Mouse (Mus musculus) myocyte (in vitro differentiated cells): Measurements from ENCODE around the gene Slc30a9. TPM values are rescaled to one million over a fixed set of nuclear protein-coding genes. Genes with fewer than 3 reads are reported as not detected.

Experiments used
- H3K27me3 ChIP-seq: one replicate; pipeline ENCODE4 v1.6.1; 2011; ENCODE audit not compliant: control insufficient read depth, insufficient read depth, insufficient read length
- H3K36me3 ChIP-seq: one replicate; pipeline ENCODE4 v1.6.1; 2011; ENCODE audit not compliant: control insufficient read depth, insufficient read depth
- H3K4me2 ChIP-seq: one replicate; pipeline ENCODE4 v1.6.1; 2011; ENCODE audit warnings: low read depth, control low read depth
- H3K4me3 ChIP-seq: one replicate; pipeline ENCODE4 v1.5.1; 2011; ENCODE audit warnings: mild to moderate bottlenecking, control low read depth, moderate library complexity
- H3K79me2 ChIP-seq: one replicate; pipeline ENCODE4 v1.6.1; 2011; ENCODE audit not compliant: control insufficient read depth, insufficient read depth
- H3ac ChIP-seq: one replicate; pipeline ENCODE4 v1.6.1; 2011; ENCODE audit not compliant: control insufficient read depth, insufficient read length
- CEBPB ChIP-seq: IDR thresholded peaks from 2 replicates; pipeline ENCODE4 v1.6.1; 2011; ENCODE audit warnings: mild to moderate bottlenecking, moderate library complexity; ENCODE audit not compliant: poor library complexity, insufficient read depth, severe bottlenecking
- E2F4 ChIP-seq: IDR thresholded peaks from one replicate; pipeline ENCODE4 v1.6.1; 2011; ENCODE audit warnings: mild to moderate bottlenecking, control low read depth, moderate library complexity; ENCODE audit not compliant: insufficient read depth
- MAX ChIP-seq: IDR thresholded peaks from one replicate; pipeline ENCODE4 v1.6.1; 2011; ENCODE audit warnings: low read depth, mild to moderate bottlenecking, control low read depth
- MYOD1 ChIP-seq, 3 experiments: IDR thresholded peaks; one replicate each; pipeline ENCODE4 v1.6.1; 2011; ENCODE audit warnings: control low read depth in 2 of 3, low read depth in 2 of 3, mild to moderate bottlenecking in 2 of 3, moderate library complexity in 1 of 3; ENCODE audit not compliant: insufficient read length in 2 of 3, control insufficient read depth in 1 of 3
- MYOG ChIP-seq, 3 experiments: IDR thresholded peaks; one replicate each; pipeline ENCODE4 v1.6.1; 2011; ENCODE audit warnings: control low read depth in 2 of 3, low read depth in 2 of 3, mild to moderate bottlenecking in 2 of 3; ENCODE audit not compliant: insufficient read length in 2 of 3, control insufficient read depth in 1 of 3, insufficient read depth in 1 of 3
- POLR2A ChIP-seq: IDR thresholded peaks from one replicate; pipeline ENCODE4 v1.6.1; 2011; ENCODE audit warnings: low read depth, mild to moderate bottlenecking, control low read depth, moderate library complexity; ENCODE audit not compliant: insufficient read length
- POLR2AphosphoS2 ChIP-seq: IDR thresholded peaks from one replicate; pipeline ENCODE4 v1.6.1; 2011; ENCODE audit warnings: low read depth, control low read depth; ENCODE audit not compliant: insufficient read length
- REST ChIP-seq: IDR thresholded peaks from one replicate; pipeline ENCODE4 v1.6.1; 2011; ENCODE audit warnings: mild to moderate bottlenecking, control low read depth, moderate library complexity; ENCODE audit not compliant: insufficient read depth, insufficient read length
- SRF ChIP-seq: IDR thresholded peaks from one replicate; pipeline ENCODE4 v1.6.1; 2011; ENCODE audit warnings: low read depth; ENCODE audit not compliant: control insufficient read depth, insufficient read length
- TCF12 ChIP-seq: IDR thresholded peaks from one replicate; pipeline ENCODE4 v1.6.1; 2011; ENCODE audit warnings: mild to moderate bottlenecking, control low read depth; ENCODE audit not compliant: poor library complexity, insufficient read depth, severe bottlenecking
- TCF3 ChIP-seq: IDR thresholded peaks from one replicate; pipeline ENCODE4 v1.6.1; 2011; ENCODE audit warnings: low read depth, control low read depth; ENCODE audit not compliant: insufficient read length
- USF1 ChIP-seq: IDR thresholded peaks from one replicate; pipeline ENCODE4 v1.6.1; 2011; ENCODE audit warnings: low read depth, mild to moderate bottlenecking, control low read depth, moderate library complexity
- polyA plus RNA-seq: library from polyadenylated mRNA; unstranded; fragments of >200 nt; fragmentation: generic; extraction: Trizol; gene quantifications from one replicate; pipeline ENCODE4 v1.2.1, GENCODE M21; 2012; ENCODE audit warnings: missing spikeins

The Slc30a9 gene
- polyA plus RNA-seq, 1 experiment, result 22.7 TPM

DNA sequence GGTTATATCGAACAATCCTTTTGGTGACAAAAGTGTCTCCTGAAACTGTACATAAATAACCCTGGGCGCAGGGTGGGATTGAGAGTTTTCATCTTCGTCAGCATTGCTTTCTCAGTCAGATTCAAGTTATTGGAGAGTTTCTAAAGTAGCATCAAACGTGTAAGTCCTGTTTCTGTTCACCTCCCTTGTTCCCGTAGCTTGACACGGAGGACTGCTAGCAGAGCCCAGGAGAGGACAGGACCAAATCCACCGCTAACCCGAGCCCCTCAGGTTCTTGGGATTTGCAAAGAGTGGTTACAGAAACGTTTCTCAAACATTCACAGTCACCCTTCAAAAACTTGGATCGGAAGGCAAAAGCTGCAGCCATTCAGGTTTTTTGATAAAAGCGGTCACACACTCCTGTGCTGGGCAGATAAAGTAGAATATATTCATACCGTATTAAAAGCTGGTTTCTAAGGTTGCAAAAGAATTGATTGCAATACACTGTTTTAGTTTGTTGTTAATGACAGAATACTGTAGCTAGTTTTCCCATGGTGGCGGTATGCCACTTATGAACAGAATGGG, 986 bp downstream of the Slc30a9 start:
- H3K4me2 ChIP-seq, result peak overlapping the region; percentile 94
- peak overlapping the region; percentile 55 for H3ac ChIP-seq
- TF ChIP-seq POLR2AphosphoS2 (no peak), MYOG (IDR thresholded peaks at IDR 0.05; ENCODE audit: control insufficient read depth in 1 of 3, insufficient read depth in 1 of 3, insufficient read length in 2 of 3, low read depth in 2 of 3) (no peak), TCF3 (no peak), MAX (no peak), E2F4 (no peak), TCF12 (no peak), POLR2A (no peak), MYOD1 (IDR thresholded peaks at IDR 0.05; ENCODE audit: control insufficient read depth in 1 of 3, insufficient read length in 2 of 3, low read depth in 2 of 3) (no peak), SRF (no peak), USF1 (no peak), CEBPB (no peak), REST (no peak)
- peak overlapping the region; percentile 70 for H3K4me3 ChIP-seq
- no peaks in the 10 kb centered on the region for H3K27me3 ChIP-seq
- H3K79me2 ChIP-seq, result peaks cover 44% of the 10 kb centered on the region
- no peaks in the 10 kb centered on the region for H3K36me3 ChIP-seq

DNA sequence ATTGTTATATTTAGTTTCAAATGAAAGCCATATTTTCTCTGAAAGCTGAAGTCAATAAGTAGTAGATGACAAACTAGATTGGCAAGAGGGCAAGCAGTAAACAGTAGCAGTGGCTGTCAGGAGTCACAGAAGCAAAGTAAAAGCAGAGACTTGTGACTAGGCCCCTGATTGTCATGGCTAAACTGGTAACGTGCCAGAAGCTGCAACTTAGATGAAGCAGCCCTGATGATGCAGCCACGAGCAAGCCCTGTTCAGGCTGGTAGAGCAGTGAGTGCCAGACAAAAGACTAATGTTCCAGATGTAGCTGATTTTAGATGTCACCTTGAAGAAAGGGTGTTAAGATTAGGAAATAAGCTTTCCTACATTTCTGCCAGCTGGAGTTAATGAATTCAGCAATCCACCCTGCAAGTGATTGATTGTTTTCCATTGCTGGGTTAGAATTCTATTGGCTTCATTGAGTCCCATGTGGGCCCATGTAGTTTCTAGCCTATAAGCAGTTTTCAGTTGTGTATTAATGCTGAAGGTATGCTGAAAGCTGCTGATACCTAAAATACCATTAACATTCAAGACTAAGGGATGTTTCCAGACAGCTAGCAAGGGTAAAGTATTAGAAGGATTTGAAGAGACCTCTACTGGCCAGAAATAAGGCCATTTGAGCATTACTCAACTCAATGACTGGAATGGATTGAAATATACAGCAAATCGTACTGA, 5.2 kb downstream of the Slc30a9 start:
- Histone ChIP-seq H3K4me3 (no peak overlapping the region), H3ac (no peak overlapping the region), H3K79me2 (peaks cover 74% of the 10 kb centered on the region), H3K36me3 (no peaks in the 10 kb centered on the region), H3K27me3 (no peaks in the 10 kb centered on the region), H3K4me2 (no peak overlapping the region)
- no peak for TF ChIP-seq TCF12
- TF ChIP-seq CEBPB, result 0 out of 2 replicates have a peak, but pooled peaks have one; percentile 4

DNA sequence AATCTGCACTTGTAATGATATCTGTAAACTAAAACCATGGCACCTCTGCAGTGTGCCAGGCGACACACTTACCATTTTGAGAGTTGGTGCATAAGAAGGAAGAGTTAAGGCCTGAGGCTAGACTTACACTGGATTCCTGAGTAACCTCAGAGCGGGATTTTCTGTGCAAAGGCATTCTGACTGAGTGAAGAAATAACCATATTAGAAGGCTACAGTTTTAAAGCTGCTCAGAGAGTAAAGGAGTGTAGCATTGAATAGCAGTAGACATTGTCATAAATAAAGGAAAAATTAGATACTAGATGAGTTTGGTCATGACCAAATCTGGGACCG, 5.7 kb downstream of the Slc30a9 start:
- Histone ChIP-seq H3K36me3 (no peaks in the 10 kb centered on the region), H3ac (no peak overlapping the region), H3K79me2 (peaks cover 69% of the 10 kb centered on the region), H3K4me2 (no peak overlapping the region), H3K27me3 (no peaks in the 10 kb centered on the region), H3K4me3 (no peak overlapping the region)
- TF ChIP-seq MAX, result no peak
- TF ChIP-seq TCF12, result no peak
- no peak for TF ChIP-seq USF1
- TF ChIP-seq POLR2AphosphoS2, result no peak
- TF ChIP-seq REST, result no peak
- TF ChIP-seq E2F4, result no peak
- TF ChIP-seq SRF, result no peak
- no peak for TF ChIP-seq CEBPB
- TF ChIP-seq POLR2A, result no peak

DNA sequence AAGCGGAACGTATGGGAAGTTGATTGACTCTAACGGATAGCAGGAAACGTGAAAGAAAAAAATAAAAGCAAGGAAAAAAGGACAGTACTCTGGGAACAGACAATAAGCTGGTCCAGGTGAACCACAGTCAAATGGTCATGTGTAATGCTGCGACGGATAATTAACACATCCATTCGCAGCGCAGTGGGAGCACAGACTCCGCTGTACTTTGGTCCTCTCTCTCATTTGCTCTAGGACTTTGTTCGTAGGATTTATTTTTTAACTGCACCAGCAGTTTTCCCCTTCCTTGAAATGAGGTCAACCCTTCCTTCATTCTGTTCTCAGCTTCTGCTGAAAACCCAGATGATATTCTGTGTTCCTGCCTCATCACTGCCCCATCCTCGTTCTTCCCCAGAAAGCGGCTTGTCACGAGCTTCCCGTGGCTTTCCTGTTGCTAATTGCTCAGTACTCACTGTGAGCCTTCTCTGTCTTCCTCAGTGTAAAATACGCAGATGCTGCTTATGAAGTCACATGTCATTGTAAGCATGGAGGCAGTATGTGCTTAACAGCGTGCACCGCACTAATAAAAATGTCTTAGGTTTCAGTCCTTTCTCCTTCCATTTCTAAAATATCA, 15.0 kb downstream of the Slc30a9 start:
- H3K4me3 ChIP-seq, result no peak overlapping the region
- H3K4me2 ChIP-seq, result no peak overlapping the region
- H3K36me3 ChIP-seq, result peaks cover 14% of the 10 kb centered on the region
- TF ChIP-seq POLR2A (no peak), MAX (no peak), REST (no peak), POLR2AphosphoS2 (no peak), CEBPB (no peak), SRF (no peak), TCF3 (no peak), MYOG (IDR thresholded peaks at IDR 0.05; ENCODE audit: control insufficient read depth in 1 of 3, insufficient read depth in 1 of 3, insufficient read length in 2 of 3, low read depth in 2 of 3) (no peak)
- H3ac ChIP-seq, result no peak overlapping the region
- no peaks in the 10 kb centered on the region for H3K27me3 ChIP-seq
- no peaks in the 10 kb centered on the region for H3K79me2 ChIP-seq

DNA sequence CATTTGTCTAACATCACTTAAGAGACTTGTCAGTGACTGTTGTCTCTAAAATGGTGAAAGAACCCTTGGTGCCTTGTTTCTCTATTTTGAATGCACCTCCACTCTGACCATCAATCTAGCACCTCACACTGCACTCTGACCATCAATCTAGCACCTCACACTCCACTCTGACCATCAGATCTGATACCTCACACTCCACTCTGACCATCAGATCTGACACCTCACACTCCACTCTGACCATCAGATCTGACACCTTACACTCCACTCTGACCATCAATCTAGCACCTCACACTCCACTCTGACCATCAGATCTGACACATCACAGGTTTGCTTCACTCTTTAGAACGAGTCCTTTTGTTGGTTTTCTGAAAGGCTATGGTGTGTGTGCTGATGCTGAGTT, 17.3 kb downstream of the Slc30a9 start:
- H3K27me3 ChIP-seq, result no peaks in the 10 kb centered on the region
- TF ChIP-seq E2F4 (no peak), CEBPB (no peak), REST (no peak), USF1 (no peak), MYOD1 (IDR thresholded peaks at IDR 0.05; ENCODE audit: control insufficient read depth in 1 of 3, insufficient read length in 2 of 3, low read depth in 2 of 3) (no peak), TCF3 (no peak), POLR2A (no peak), TCF12 (no peak), MAX (no peak), SRF (no peak)
- H3K79me2 ChIP-seq, result no peaks in the 10 kb centered on the region
- no peak overlapping the region for H3K4me2 ChIP-seq
- H3K4me3 ChIP-seq, result no peak overlapping the region
- H3K36me3 ChIP-seq, result peaks cover 9% of the 10 kb centered on the region
- H3ac ChIP-seq, result no peak overlapping the region
